Mouse (Mus musculus): ENCODE measurements at regions not wholly inside any gene's neighbourhood (a gene's known extent, or its start where the extent isn't known, plus 50 kb on each side); places are given as distances from the start of the nearest gene placed in this dataset.

DNA sequence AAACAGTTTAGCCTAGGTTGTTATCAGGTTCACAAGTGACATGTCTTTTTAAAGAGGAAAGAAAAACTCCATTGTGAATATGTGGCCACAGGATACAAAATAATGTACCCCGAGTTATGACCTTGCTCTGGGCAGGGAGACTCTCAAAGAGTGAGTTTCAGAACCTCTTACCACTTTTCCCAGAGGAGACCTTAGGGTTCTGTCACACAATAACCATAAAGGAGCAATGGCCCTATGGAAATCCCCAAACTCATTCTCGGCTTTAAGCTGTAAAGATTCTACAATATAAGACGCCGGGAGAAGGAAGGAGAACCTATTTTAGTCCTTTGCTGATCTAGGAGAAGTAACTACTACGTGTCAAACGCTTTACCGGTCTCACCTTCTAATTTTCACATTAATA lies 85.1 kb upstream of the Pcdh8 start:
- ATAC-seq (replicated peaks; ENCODE audit: poor library complexity) = no peak

GRCm38 (mm10) chr14:79854216-79854615 lies 83.1 kb upstream of the Pcdh8 start:
- no peak for ATAC-seq (replicated peaks; ENCODE audit: poor library complexity)

GRCm38 (mm10) chr14:79852683-79853082 lies 81.6 kb upstream of the Pcdh8 start:
- ATAC-seq (replicated peaks; ENCODE audit: poor library complexity) = no peak

- no peak for ATAC-seq (replicated peaks; ENCODE audit: poor library complexity)
These were observed 80.7 kb upstream of the Pcdh8 start for GRCm38 (mm10) chr14:79851795-79852194.

- no peak for ATAC-seq (replicated peaks; ENCODE audit: poor library complexity)
These were observed 80.1 kb upstream of the Pcdh8 start for GRCm38 (mm10) chr14:79851231-79851630.

GRCm38 (mm10) chr14:79849617-79850435 lies 78.7 kb upstream of the Pcdh8 start:
- no peak for ATAC-seq (replicated peaks; ENCODE audit: poor library complexity)

DNA sequence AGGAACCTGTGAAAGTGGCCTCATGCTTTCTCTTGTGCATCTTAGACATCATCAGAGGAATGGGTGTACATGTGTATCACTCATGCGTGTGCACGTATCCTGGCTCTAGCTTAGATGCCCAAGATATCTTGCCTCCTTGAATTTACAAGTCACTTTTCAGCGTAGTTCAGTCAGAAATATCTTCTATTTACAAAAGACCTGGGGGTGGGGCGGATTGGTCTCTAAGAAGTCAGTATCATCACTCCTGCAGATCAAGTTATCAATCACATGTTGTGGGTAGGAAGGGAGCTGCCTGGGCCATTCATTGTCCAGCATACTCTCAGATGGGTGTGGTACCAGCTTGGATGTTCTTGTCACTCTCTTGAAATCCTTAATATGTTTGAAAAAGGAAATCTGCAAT lies 77.0 kb upstream of the Pcdh8 start:
- no peak for ATAC-seq (replicated peaks; ENCODE audit: poor library complexity)

- no peak for ATAC-seq (replicated peaks; ENCODE audit: poor library complexity)
These were observed 73.2 kb upstream of the Pcdh8 start for GRCm38 (mm10) chr14:79844306-79844705.

DNA sequence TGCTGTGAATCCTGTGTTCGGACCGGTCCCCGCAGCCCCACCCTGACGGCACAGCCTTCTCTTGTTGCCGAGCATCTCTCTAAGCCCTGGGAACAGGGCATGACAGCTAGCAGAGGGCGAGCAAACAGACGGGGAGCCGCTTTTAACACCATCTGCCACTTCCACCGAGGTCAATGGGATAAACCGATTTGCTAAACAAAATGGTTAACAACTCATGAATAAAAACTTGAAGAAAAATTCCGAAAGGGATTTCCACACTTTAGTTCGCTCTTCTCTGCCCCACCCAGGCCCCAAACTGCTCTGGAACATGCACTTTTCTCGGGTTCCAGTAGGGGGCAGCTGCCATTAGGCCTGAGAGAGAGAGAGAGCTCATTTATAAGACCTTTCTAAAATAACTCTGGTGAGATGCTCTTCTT lies 72.0 kb upstream of the Pcdh8 start:
- no peak for ATAC-seq (replicated peaks; ENCODE audit: poor library complexity)

DNA sequence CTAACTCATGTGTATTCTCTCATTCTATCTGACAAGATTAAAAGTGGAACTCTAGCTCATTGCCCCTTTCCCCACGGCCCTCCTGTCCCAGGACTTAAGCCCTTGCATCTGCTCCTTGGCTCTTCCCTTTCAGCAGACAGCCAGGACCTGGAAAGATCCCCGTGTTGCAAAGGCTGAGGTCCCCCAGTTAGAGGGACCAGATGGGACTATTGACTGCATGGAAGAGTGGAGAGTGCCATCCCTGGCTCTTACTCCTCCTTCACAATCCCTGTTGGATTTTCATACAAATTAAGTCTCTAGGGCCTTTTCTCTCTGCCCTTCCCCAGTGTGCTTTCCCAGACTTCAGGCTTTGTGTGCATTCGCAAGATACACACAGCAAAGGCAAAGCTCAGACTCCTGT lies 71.6 kb upstream of the Pcdh8 start:
- no peak for ATAC-seq (replicated peaks; ENCODE audit: poor library complexity)

DNA sequence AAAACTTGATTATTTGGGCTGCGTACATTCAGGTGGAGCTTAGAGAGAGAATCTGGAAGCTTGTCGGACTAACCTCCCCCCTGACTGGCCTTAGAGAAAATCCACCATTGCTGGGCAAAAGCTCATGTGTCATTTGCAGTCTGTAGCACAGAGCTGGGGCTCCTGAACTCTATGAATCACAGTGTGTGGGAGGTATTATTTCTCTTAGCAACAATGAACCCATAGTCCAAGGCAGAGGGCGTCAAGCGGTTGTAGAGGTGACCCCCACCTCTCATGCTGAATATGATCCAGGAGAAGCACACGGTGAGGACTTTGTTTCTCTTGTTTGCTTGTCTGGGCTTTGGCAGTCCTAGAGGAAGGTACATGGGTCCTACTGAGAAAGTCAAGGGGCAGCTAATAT lies 66.0 kb upstream of the Pcdh8 start:
- no peak for ATAC-seq (replicated peaks; ENCODE audit: poor library complexity)

DNA sequence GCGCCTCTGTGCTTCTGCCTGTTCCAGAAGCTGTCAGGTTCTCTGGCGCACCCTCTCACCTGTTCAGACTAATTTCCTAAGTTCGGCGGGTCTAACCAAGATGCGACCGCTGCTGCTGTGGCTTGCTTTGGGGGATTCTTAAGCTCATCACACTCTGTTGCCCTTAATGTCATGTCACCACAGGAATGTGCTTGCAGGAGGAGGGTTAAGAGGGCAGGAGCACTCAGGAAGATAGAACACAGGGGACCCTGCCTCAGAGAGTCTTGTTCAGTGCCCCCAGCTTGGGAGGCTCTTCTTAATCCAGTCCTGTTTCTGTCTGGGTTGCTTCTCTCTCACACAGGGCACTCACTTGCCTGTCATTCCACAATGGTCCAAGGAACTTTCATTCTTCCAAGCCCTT lies 65.1 kb upstream of the Pcdh8 start:
- no peak for ATAC-seq (replicated peaks; ENCODE audit: poor library complexity)

DNA sequence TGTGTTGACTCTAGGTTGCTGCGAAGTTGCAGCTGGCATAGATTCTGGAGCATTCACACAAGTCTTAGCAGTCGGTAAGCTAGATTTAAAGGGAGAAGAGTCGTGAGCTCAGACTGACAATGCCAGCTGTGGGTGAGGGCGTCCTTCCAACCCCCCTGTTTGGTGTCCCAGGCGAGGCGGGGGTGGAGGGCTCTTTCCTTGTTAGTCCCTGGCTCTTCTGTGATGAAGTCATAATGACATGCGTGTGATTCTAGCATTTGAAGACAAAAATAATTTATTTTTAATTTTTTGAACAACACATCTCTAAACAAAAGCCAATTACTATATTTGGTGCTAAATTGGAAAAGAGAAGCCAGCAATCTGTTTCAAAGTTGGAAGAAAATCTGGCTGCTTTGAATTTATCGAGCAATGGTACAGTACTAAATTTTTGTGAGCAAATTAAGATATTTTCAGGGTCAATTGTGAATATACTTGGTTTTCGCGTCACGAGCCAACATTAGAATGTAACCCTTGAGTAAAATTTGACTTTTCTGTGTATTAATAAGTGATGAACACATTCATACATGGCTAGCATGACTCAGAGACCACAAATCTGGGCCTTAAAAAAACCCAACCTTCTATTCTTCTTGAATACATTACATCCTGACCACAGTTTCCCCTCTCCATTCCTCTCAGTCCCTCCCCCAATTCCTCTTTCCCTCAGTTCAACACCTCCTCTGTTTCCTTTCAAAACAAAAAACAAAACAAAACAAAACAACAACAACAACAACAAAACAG lies 53.7 kb upstream of the Pcdh8 start:
- ATAC-seq (replicated peaks; ENCODE audit: poor library complexity) = no peak

- ATAC-seq (replicated peaks; ENCODE audit: poor library complexity) = no peak
These were observed 51.5 kb upstream of the Pcdh8 start for GRCm38 (mm10) chr14:79822453-79823117.

GRCm38 (mm10) chr14:79822011-79822435 lies 50.9 kb upstream of the Pcdh8 start:
- ATAC-seq (replicated peaks; ENCODE audit: poor library complexity) = no peak

DNA sequence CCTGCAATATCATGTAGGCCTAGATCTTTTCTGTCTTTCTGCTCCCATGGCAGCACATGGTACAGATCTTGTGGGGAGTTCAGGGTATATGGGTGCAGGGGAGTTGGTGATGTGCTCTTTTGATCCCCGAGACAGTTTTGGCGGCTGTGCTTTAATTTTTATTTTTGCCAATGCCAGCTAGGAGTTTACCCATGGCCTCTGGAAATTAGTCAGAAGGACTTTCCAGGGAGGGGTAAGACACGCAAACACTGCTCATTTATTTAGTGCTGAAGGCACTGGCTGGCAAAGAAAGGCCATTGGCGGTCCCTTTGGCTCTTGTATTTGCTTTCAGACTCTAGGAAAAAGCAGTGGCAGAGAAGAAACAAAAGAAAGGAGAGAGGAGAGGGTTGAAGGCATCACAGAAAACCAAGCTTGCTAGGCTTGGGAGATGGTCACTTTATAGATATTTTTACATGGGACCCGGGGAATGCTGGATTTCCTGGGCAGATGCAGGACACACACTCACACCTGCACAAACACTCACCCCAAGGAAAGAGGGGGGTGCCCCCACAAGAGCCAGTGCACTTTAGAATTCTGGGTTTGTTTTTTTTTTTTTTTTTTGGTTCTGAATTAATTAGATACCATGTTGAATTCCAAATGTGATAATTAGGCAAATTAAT lies 50.4 kb upstream of the Pcdh8 start:
- no peak for ATAC-seq (replicated peaks; ENCODE audit: poor library complexity)

Data from megakaryocyte progenitor cell, adult 5-6 weeks (primary cell).